ENCODE assay signal across 25 mouse cellular contexts in genomic region chr17:35770599-35770998, GRCm38 (mm10). TPM values are rescaled to one million over a fixed set of nuclear protein-coding genes. Genes with fewer than 3 reads are reported as not detected.
A peak's percentile ranks its signal among the peaks of the same experiment; 100 is the strongest.
DNase-seq lines count a peak whose midpoint lies in the region; ATAC-seq and TF ChIP-seq lines count a peak whose summit lies in the region.
"Had no signal": no experiment of that assay in that cellular context is flagged by ENCODE, and none has a peak within 500 bp of the region (broad histone marks: within the 10 kb centered on the region; RNA-seq: fewer than 3 reads in every experiment).

No protein-coding gene starts in this region.

- H3K9me3 ChIP-seq in limb, embryonic 13.5 days, result no peaks in the 10 kb centered on the region
- H3K9me3 ChIP-seq in limb, embryonic 10.5 days (replicated peaks), result no peaks in the 10 kb centered on the region
- H3K9me3 ChIP-seq in lung, postnatal 0 days (ENCODE audit: low read length), result no peaks in the 10 kb centered on the region
- H3K9me3 ChIP-seq in limb, embryonic 15.5 days, result no peaks in the 10 kb centered on the region
- H3K9me3 ChIP-seq in embryonic facial prominence, embryonic 10.5 days, result no peaks in the 10 kb centered on the region
- H3K9me3 ChIP-seq: embryonic facial prominence, embryonic 13.5 days; forebrain, embryonic 10.5 days; forebrain, embryonic 13.5 days; hindbrain, embryonic 12.5 days; hindbrain, embryonic 15.5 days had no signal

- H3K36me3 ChIP-seq in limb, embryonic 13.5 days, result no peaks in the 10 kb centered on the region
- H3K36me3 ChIP-seq in limb, embryonic 10.5 days, result no peaks in the 10 kb centered on the region
- H3K36me3 ChIP-seq in lung, postnatal 0 days (ENCODE audit: insufficient read depth, low read length), result no peaks in the 10 kb centered on the region
- H3K36me3 ChIP-seq in limb, embryonic 15.5 days, result no peaks in the 10 kb centered on the region
- no peaks in the 10 kb centered on the region for H3K36me3 ChIP-seq in embryonic facial prominence, embryonic 10.5 days (replicated peaks)
- H3K36me3 ChIP-seq: embryonic facial prominence, embryonic 13.5 days; forebrain, embryonic 10.5 days; hindbrain, embryonic 12.5 days; hindbrain, embryonic 15.5 days had no signal

- DNase-seq in limb, embryonic 10.5 days (ENCODE audit: low spot score), result no peak
- no peak for DNase-seq in lung, postnatal 0 days (ENCODE audit: low spot score)
- no peak for DNase-seq in lung, postnatal 25 days (ENCODE audit: low spot score)
- DNase-seq in forelimb bud, embryonic 11.5 days (ENCODE audit: low read depth, low spot score), result peak; percentile 14
- DNase-seq in embryonic facial prominence, embryonic 10.5 days (ENCODE audit: low spot score), result no peak
- no peak for DNase-seq in spleen, adult 18-20 months
- DNase-seq: adrenal gland, adult 8-10 months; adrenal gland, postnatal 25 days; cerebellum, adult 11-12 months; cerebellum, adult 8-10 months; cerebellum, postnatal 10 days; cerebellum, postnatal 36 days; gastrocnemius, adult 2 months; gastrocnemius, postnatal 14 days had no signal

- no peak overlapping the region for H3K4me2 ChIP-seq in limb, embryonic 13.5 days (replicated peaks)
- no peak overlapping the region for H3K4me2 ChIP-seq in lung, postnatal 0 days (replicated peaks; ENCODE audit: low read depth, low read length)
- H3K4me2 ChIP-seq in limb, embryonic 15.5 days, result no peak overlapping the region
- H3K4me2 ChIP-seq: embryonic facial prominence, embryonic 13.5 days; forebrain, embryonic 13.5 days; heart, embryonic 11.5 days; hindbrain, embryonic 12.5 days; hindbrain, embryonic 15.5 days had no signal

- H3K27ac ChIP-seq in limb, embryonic 13.5 days, result no peak overlapping the region
- H3K27ac ChIP-seq in limb, embryonic 10.5 days, result no peak overlapping the region
- H3K27ac ChIP-seq in lung, postnatal 0 days (ENCODE audit: low read length), result peak overlapping the region; percentile 78; the same call in 1 of the 2 replicates
- peak overlapping the region; percentile 27; the same call in 1 of the 2 replicates for H3K27ac ChIP-seq in limb, embryonic 15.5 days
- no peak overlapping the region for H3K27ac ChIP-seq in embryonic facial prominence, embryonic 10.5 days (replicated peaks)
- H3K27ac ChIP-seq: embryonic facial prominence, embryonic 13.5 days; forebrain, embryonic 10.5 days; forebrain, embryonic 13.5 days; hindbrain, embryonic 12.5 days; hindbrain, embryonic 15.5 days had no signal

- H3K27me3 ChIP-seq in limb, embryonic 13.5 days, result no peaks in the 10 kb centered on the region
- H3K27me3 ChIP-seq in limb, embryonic 10.5 days (ENCODE audit: low read depth, poor library complexity, severe bottlenecking), result no peaks in the 10 kb centered on the region
- no peaks in the 10 kb centered on the region for H3K27me3 ChIP-seq in lung, postnatal 0 days (replicated peaks; ENCODE audit: insufficient read depth, low read length)
- no peaks in the 10 kb centered on the region for H3K27me3 ChIP-seq in limb, embryonic 15.5 days
- no peaks in the 10 kb centered on the region for H3K27me3 ChIP-seq in embryonic facial prominence, embryonic 10.5 days (replicated peaks; ENCODE audit: low read depth, poor library complexity, severe bottlenecking)
- H3K27me3 ChIP-seq: embryonic facial prominence, embryonic 13.5 days; forebrain, embryonic 13.5 days; hindbrain, embryonic 12.5 days; hindbrain, embryonic 15.5 days had no signal

- 0 out of 2 replicates have a peak, but pooled peaks cover 2% of the 10 kb centered on the region for H3K4me1 ChIP-seq in limb, embryonic 13.5 days
- H3K4me1 ChIP-seq in limb, embryonic 10.5 days, result 0 out of 2 replicates have a peak, but pooled peaks cover 12% of the 10 kb centered on the region
- no peaks in the 10 kb centered on the region for H3K4me1 ChIP-seq in lung, postnatal 0 days (ENCODE audit: insufficient read depth, low read depth, low read length)
- peaks cover 10% of the 10 kb centered on the region; the same call in 1 of the 2 replicates for H3K4me1 ChIP-seq in limb, embryonic 15.5 days
- no peaks in the 10 kb centered on the region; the same call in 1 of the 2 replicates for H3K4me1 ChIP-seq in embryonic facial prominence, embryonic 10.5 days
- H3K4me1 ChIP-seq: embryonic facial prominence, embryonic 13.5 days; forebrain, embryonic 10.5 days; forebrain, embryonic 13.5 days; hindbrain, embryonic 12.5 days; hindbrain, embryonic 15.5 days had no signal

- no peak overlapping the region for H3K4me3 ChIP-seq in limb, embryonic 13.5 days
- H3K4me3 ChIP-seq in limb, embryonic 10.5 days, result no peak overlapping the region
- H3K4me3 ChIP-seq in lung, postnatal 0 days (ENCODE audit: low read depth, low read length), result no peak overlapping the region
- H3K4me3 ChIP-seq in limb, embryonic 15.5 days, result no peak overlapping the region
- H3K4me3 ChIP-seq in embryonic facial prominence, embryonic 10.5 days, result no peak overlapping the region
- H3K4me3 ChIP-seq: embryonic facial prominence, embryonic 13.5 days; forebrain, embryonic 10.5 days; forebrain, embryonic 13.5 days; gastrocnemius, adult 2 months; hindbrain, embryonic 12.5 days; hindbrain, embryonic 15.5 days had no signal

- H3K9ac ChIP-seq in limb, embryonic 13.5 days, result no peak overlapping the region
- H3K9ac ChIP-seq in lung, postnatal 0 days (replicated peaks; ENCODE audit: low read depth), result no peak overlapping the region
- no peak overlapping the region for H3K9ac ChIP-seq in limb, embryonic 15.5 days
- H3K9ac ChIP-seq: embryonic facial prominence, embryonic 13.5 days; forebrain, embryonic 13.5 days; hindbrain, embryonic 12.5 days; hindbrain, embryonic 15.5 days had no signal

- ATAC-seq in limb, embryonic 13.5 days (ENCODE audit: low FRiP score, low read depth), result peak; percentile 57; the same call in 1 of the 2 replicates
- ATAC-seq in lung, postnatal 0 days, result no peak
- ATAC-seq in limb, embryonic 15.5 days (ENCODE audit: insufficient number of reproducible peaks, low FRiP score, low TSS enrichment, low read depth), result no peak
- ATAC-seq: activated CD4-positive, CD25-positive, alpha-beta regulatory T cell, adult 4 months; CD4-positive, CD25-positive, alpha-beta regulatory T cell, adult 4 months; forebrain, embryonic 13.5 days; forebrain, embryonic 16.5 days had no signal

- no peak for TF ChIP-seq EP300 in lung, postnatal 0 days (IDR thresholded peaks at IDR 0.05)

- WGBS in limb, embryonic 13.5 days, result 55% methylated on average over 3 of the region's 3 CpGs
- WGBS in limb, embryonic 10.5 days, result 79% methylated on average over 3 of the region's 3 CpGs
- WGBS in lung, postnatal 0 days, result 51% methylated on average over 3 of the region's 3 CpGs
- 58% methylated on average over 3 of the region's 3 CpGs for WGBS in limb, embryonic 15.5 days
- WGBS in embryonic facial prominence, embryonic 10.5 days, result 74% methylated on average over 3 of the region's 3 CpGs

- TF ChIP-seq CTCF in lung, postnatal 0 days (IDR thresholded peaks at IDR 0.05), result no peak

RNA-seq across cellular contexts. Expression of gene Ier3, which starts 50.9 kb away (rescaled TPM):
- 13.7 and 14.7 TPM in 2 replicates for polyA plus RNA-seq in limb, embryonic 13.5 days (2015; fragmentation: Nextera tagmentation; extraction: Ambion mirVana)
- polyA plus RNA-seq in limb, embryonic 10.5 days (2016; fragmentation: Nextera tagmentation; extraction: Ambion mirVana), result 4.5 and 5.5 TPM in 2 replicates
- 205 and 234 TPM in 2 replicates for polyA plus RNA-seq in lung, postnatal 0 days (2015; fragmentation: Nextera tagmentation; extraction: Ambion mirVana)
- 23.2 and 27.5 TPM in 2 replicates for polyA plus RNA-seq in limb, embryonic 15.5 days (2015; fragmentation: Nextera tagmentation; extraction: Ambion mirVana)
- 3.7 and 4.4 TPM in 2 replicates for polyA plus RNA-seq in embryonic facial prominence, embryonic 10.5 days (2016; fragmentation: Nextera tagmentation; extraction: Ambion mirVana)

RNA-seq across cellular contexts. Expression of gene Flot1, which starts 52.4 kb away (rescaled TPM):
- 50.2 and 57.5 TPM in 2 replicates for polyA plus RNA-seq in limb, embryonic 13.5 days (2015; fragmentation: Nextera tagmentation; extraction: Ambion mirVana)
- 43.0 and 49.7 TPM in 2 replicates for polyA plus RNA-seq in limb, embryonic 10.5 days (2016; fragmentation: Nextera tagmentation; extraction: Ambion mirVana)
- 106 and 117 TPM in 2 replicates for polyA plus RNA-seq in lung, postnatal 0 days (2015; fragmentation: Nextera tagmentation; extraction: Ambion mirVana)
- 60.2 and 70.9 TPM in 2 replicates for polyA plus RNA-seq in limb, embryonic 15.5 days (2015; fragmentation: Nextera tagmentation; extraction: Ambion mirVana)
- polyA plus RNA-seq in embryonic facial prominence, embryonic 10.5 days (2016; fragmentation: Nextera tagmentation; extraction: Ambion mirVana), result 45.9 and 49.2 TPM in 2 replicates

Comparison
In these comparisons a context has a peak if more than half of its experiments do, and no peak if none do; other contexts are left out.
1. H3K27ac ChIP-seq: peak in lung, postnatal 0 days (single experiment) and limb, embryonic 15.5 days (single experiment); none in limb, embryonic 13.5 days (single experiment), limb, embryonic 10.5 days (single experiment) and embryonic facial prominence, embryonic 10.5 days (single experiment).